In the genomic region with DNA sequence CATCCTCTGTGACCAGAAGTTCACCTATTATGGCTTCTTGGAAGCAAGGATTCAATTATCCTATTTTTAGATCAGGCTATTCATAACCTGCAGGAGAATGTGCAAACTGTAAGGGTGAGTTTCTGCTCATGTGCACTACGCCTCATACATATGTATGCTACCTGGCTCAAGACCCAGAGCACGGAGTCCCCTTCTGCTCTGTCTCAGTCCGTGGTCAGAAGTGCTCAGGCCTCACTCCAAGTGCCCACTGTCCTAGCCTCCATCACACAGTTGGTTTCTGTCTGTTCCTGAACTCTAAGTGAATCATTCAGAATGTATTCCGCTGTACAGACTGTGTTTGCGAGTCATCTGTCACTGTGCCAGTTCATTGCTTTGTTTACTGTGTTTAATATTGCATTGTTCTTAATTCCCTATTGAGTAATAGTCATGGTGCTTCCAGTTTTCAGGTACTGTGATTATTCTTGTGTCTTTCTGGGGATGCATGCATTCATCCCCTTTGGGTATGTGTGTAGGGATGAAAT, we compare ENCODE assay signal across 24 mouse cellular contexts. TPM values are rescaled to one million over a fixed set of nuclear protein-coding genes. Genes with fewer than 3 reads are reported as not detected.
A peak's percentile ranks its signal among the peaks of the same experiment; 100 is the strongest.
DNase-seq lines count a peak whose midpoint lies in the region; ATAC-seq and TF ChIP-seq lines count a peak whose summit lies in the region.
"Had no signal": no experiment of that assay in that cellular context is flagged by ENCODE, and none has a peak within 500 bp of the region (broad histone marks: within the 10 kb centered on the region; RNA-seq: fewer than 3 reads in every experiment).

No protein-coding gene starts in this region.

- H3K27ac ChIP-seq in forebrain, embryonic 15.5 days (replicated peaks), result 0 out of 2 replicates have a peak overlapping the region, but pooled peaks have one; percentile 23
- H3K27ac ChIP-seq in forebrain, postnatal 0 days (ENCODE audit: low read depth, low read length), result no peak overlapping the region
- H3K27ac ChIP-seq in hindbrain, postnatal 0 days, result no peak overlapping the region
- no peak overlapping the region for H3K27ac ChIP-seq in hindbrain, embryonic 13.5 days
- H3K27ac ChIP-seq: embryonic facial prominence, embryonic 13.5 days; heart, embryonic 15.5 days had no signal

- no peaks in the 10 kb centered on the region for H3K9me3 ChIP-seq in forebrain, embryonic 15.5 days
- no peaks in the 10 kb centered on the region for H3K9me3 ChIP-seq in forebrain, postnatal 0 days (ENCODE audit: low read length)
- no peaks in the 10 kb centered on the region for H3K9me3 ChIP-seq in hindbrain, postnatal 0 days (ENCODE audit: low read length)
- H3K9me3 ChIP-seq in hindbrain, embryonic 13.5 days, result no peaks in the 10 kb centered on the region
- H3K9me3 ChIP-seq: embryonic facial prominence, embryonic 13.5 days; G1E; heart, embryonic 15.5 days had no signal

- DNase-seq in forebrain, postnatal 0 days, result no peak
- DNase-seq in hindbrain, postnatal 0 days (ENCODE audit: low spot score), result no peak
- DNase-seq in 3T3-L1 (ENCODE audit: low read depth, low spot score) (peak; percentile 81), Patski (ENCODE audit: low read depth, low spot score) (no peak)
- DNase-seq in layer of hippocampus, adult 11-12 months (ENCODE audit: low spot score), result no peak
- DNase-seq: adrenal gland, adult 2 months; adrenal gland, postnatal 25 days; B cell, adult 2 months; cerebellum, adult 18-20 months; cerebellum, adult 9-11 months; cerebellum, postnatal 36 days; gastrocnemius, postnatal 10 days; heart, adult 18-20 months; heart, postnatal 14 days; kidney, adult 2 months had no signal

- no peak overlapping the region for H3K4me2 ChIP-seq in forebrain, embryonic 15.5 days (replicated peaks)
- no peak overlapping the region for H3K4me2 ChIP-seq in forebrain, postnatal 0 days (ENCODE audit: low read depth)
- H3K4me2 ChIP-seq in hindbrain, postnatal 0 days (ENCODE audit: low read depth, low read length), result no peak overlapping the region
- no peak overlapping the region for H3K4me2 ChIP-seq in hindbrain, embryonic 13.5 days
- H3K4me2 ChIP-seq: embryonic facial prominence, embryonic 13.5 days; heart, embryonic 11.5 days; heart, embryonic 15.5 days had no signal

- no peak overlapping the region for H3K9ac ChIP-seq in forebrain, embryonic 15.5 days (replicated peaks)
- no peak overlapping the region for H3K9ac ChIP-seq in forebrain, postnatal 0 days
- H3K9ac ChIP-seq in hindbrain, postnatal 0 days (replicated peaks; ENCODE audit: low read length), result no peak overlapping the region
- H3K9ac ChIP-seq in hindbrain, embryonic 13.5 days, result no peak overlapping the region
- H3K9ac ChIP-seq: embryonic facial prominence, embryonic 13.5 days; heart, embryonic 15.5 days had no signal

- H3K4me1 ChIP-seq in forebrain, embryonic 15.5 days, result peaks cover 15% of the 10 kb centered on the region
- H3K4me1 ChIP-seq in forebrain, postnatal 0 days (ENCODE audit: insufficient read depth), result no peaks in the 10 kb centered on the region
- H3K4me1 ChIP-seq in hindbrain, postnatal 0 days (ENCODE audit: insufficient read depth, low read length), result no peaks in the 10 kb centered on the region
- no peaks in the 10 kb centered on the region for H3K4me1 ChIP-seq in hindbrain, embryonic 13.5 days (replicated peaks)
- H3K4me1 ChIP-seq: embryonic facial prominence, embryonic 13.5 days; heart, embryonic 15.5 days had no signal

- peak; percentile 44 for ATAC-seq in forebrain, embryonic 15.5 days (replicated peaks)
- no peak for ATAC-seq in forebrain, postnatal 0 days
- 0 out of 2 replicates have a peak, but pooled peaks have one; percentile 27 for ATAC-seq in hindbrain, postnatal 0 days
- no peak for ATAC-seq in hindbrain, embryonic 13.5 days (ENCODE audit: low FRiP score)
- ATAC-seq in Patski, result peak; percentile 60
- ATAC-seq: CD4-positive, CD25-positive, alpha-beta regulatory T cell, adult 4 months; intestine, embryonic 16.5 days had no signal

- in situ Hi-C loops in Patski (cut with MboI; ENCODE audit: low pct_unique_long_range_greater_than_20kb), result no loop called here

- TF ChIP-seq CTCF in forebrain, postnatal 0 days (IDR thresholded peaks at IDR 0.05; ENCODE audit: low read depth), result no peak
- no peak for TF ChIP-seq CTCF in hindbrain, postnatal 0 days (IDR thresholded peaks at IDR 0.05; ENCODE audit: low read depth)
- TF ChIP-seq CTCF in Patski (IDR thresholded peaks at IDR 0.05), result no peak

- 60% methylated on average over 5 of the region's 5 CpGs for WGBS in forebrain, embryonic 15.5 days
- WGBS in forebrain, postnatal 0 days, result 54% methylated on average over 5 of the region's 5 CpGs
- 69% methylated on average over 5 of the region's 5 CpGs for WGBS in hindbrain, postnatal 0 days
- 80% methylated on average over 5 of the region's 5 CpGs for WGBS in hindbrain, embryonic 13.5 days

- no peak overlapping the region for H3K4me3 ChIP-seq in forebrain, embryonic 15.5 days
- no peak overlapping the region for H3K4me3 ChIP-seq in forebrain, postnatal 0 days (ENCODE audit: low read depth, low read length)
- no peak overlapping the region for H3K4me3 ChIP-seq in hindbrain, postnatal 0 days (ENCODE audit: low read length)
- H3K4me3 ChIP-seq in hindbrain, embryonic 13.5 days, result no peak overlapping the region
- H3K4me3 ChIP-seq: embryonic facial prominence, embryonic 13.5 days; heart, embryonic 15.5 days had no signal

- no peaks in the 10 kb centered on the region for H3K27me3 ChIP-seq in forebrain, embryonic 15.5 days
- H3K27me3 ChIP-seq in forebrain, postnatal 0 days (ENCODE audit: insufficient read depth, low read length), result no peaks in the 10 kb centered on the region
- no peaks in the 10 kb centered on the region for H3K27me3 ChIP-seq in hindbrain, postnatal 0 days (ENCODE audit: insufficient read depth, low read length)
- H3K27me3 ChIP-seq in hindbrain, embryonic 13.5 days, result no peaks in the 10 kb centered on the region
- no peaks in the 10 kb centered on the region for H3K27me3 ChIP-seq in Patski
- H3K27me3 ChIP-seq: embryonic facial prominence, embryonic 13.5 days; heart, embryonic 15.5 days had no signal

- H3K36me3 ChIP-seq in forebrain, embryonic 15.5 days, result no peaks in the 10 kb centered on the region
- no peaks in the 10 kb centered on the region for H3K36me3 ChIP-seq in forebrain, postnatal 0 days (ENCODE audit: insufficient read depth)
- no peaks in the 10 kb centered on the region for H3K36me3 ChIP-seq in hindbrain, postnatal 0 days (ENCODE audit: insufficient read depth, low read length)
- no peaks in the 10 kb centered on the region for H3K36me3 ChIP-seq in hindbrain, embryonic 13.5 days
- H3K36me3 ChIP-seq: embryonic facial prominence, embryonic 13.5 days; G1E; heart, embryonic 15.5 days had no signal

- CTCF ChIA-PET in Patski (lab: Charles Lee), result no interaction called here

- POLR2A ChIA-PET in Patski (lab: Charles Lee), result no interaction called here

RNA-seq across cellular contexts. Expression of gene Ndufaf4, which starts 30.4 kb away (rescaled TPM):
- polyA plus RNA-seq in forebrain, embryonic 15.5 days (2015; fragmentation: Nextera tagmentation; extraction: Ambion mirVana), result 52.8 and 55.3 TPM in 2 replicates
- total RNA-seq in forebrain, postnatal 0 days (2014; rRNA removed), result 27.5 and 29.3 TPM in 2 replicates
- 71.1 and 76.2 TPM in 2 replicates for polyA plus RNA-seq in forebrain, postnatal 0 days (2015; fragmentation: Nextera tagmentation; extraction: Ambion mirVana)
- 10.4 and 15.0 TPM in 2 replicates for total RNA-seq in hindbrain, postnatal 0 days (2014; rRNA removed)
- polyA plus RNA-seq in hindbrain, postnatal 0 days (2015; fragmentation: Nextera tagmentation; extraction: Ambion mirVana), result 66.2 and 67.4 TPM in 2 replicates
- 60.3 and 60.7 TPM in 2 replicates for polyA plus RNA-seq in hindbrain, embryonic 13.5 days (2015; fragmentation: Nextera tagmentation; extraction: Ambion mirVana)
- polyA plus RNA-seq in Patski (2021), result 23.2 TPM

RNA-seq across cellular contexts. Expression of gene Gpr63, which starts 37.9 kb away (rescaled TPM):
- 2.2 and 3.6 TPM in 2 replicates for polyA plus RNA-seq in forebrain, embryonic 15.5 days (2015; fragmentation: Nextera tagmentation; extraction: Ambion mirVana)
- total RNA-seq in forebrain, postnatal 0 days (2014; rRNA removed), result 3.0 and 13.7 TPM in 2 replicates
- 2.4 and 2.7 TPM in 2 replicates for polyA plus RNA-seq in forebrain, postnatal 0 days (2015; fragmentation: Nextera tagmentation; extraction: Ambion mirVana)
- total RNA-seq in hindbrain, postnatal 0 days (2014; rRNA removed), result 5.4 and 12.4 TPM in 2 replicates
- polyA plus RNA-seq in hindbrain, postnatal 0 days (2015; fragmentation: Nextera tagmentation; extraction: Ambion mirVana), result 1.0 and 1.4 TPM in 2 replicates
- polyA plus RNA-seq in hindbrain, embryonic 13.5 days (2015; fragmentation: Nextera tagmentation; extraction: Ambion mirVana), result 1.5 TPM in 2 replicates
- 0.64 TPM for polyA plus RNA-seq in Patski (2021)
- total RNA-seq: hematopoietic stem cell, adult 5-6 weeks had no signal
- polyA plus RNA-seq: CD4-positive, CD25-positive, alpha-beta regulatory T cell, adult 4 months; G1E had no signal

Comparison
In these comparisons a context has a peak if more than half of its experiments do, and no peak if none do; other contexts are left out.
1. ATAC-seq: peak in forebrain, embryonic 15.5 days (single experiment), hindbrain, postnatal 0 days (single experiment) and Patski (single experiment); none in forebrain, postnatal 0 days (single experiment) and hindbrain, embryonic 13.5 days (single experiment).